Mouse (Mus musculus): ENCODE results near the gene Inka2.
A peak's percentile ranks its signal among the peaks of the same experiment; 100 is the strongest.
"Not testable (repeated sequence)": the region's sequence is repeated elsewhere in the genome, so short reads cannot be mapped to it uniquely, and the experiment has no call there.

Inka2 gene

DNA sequence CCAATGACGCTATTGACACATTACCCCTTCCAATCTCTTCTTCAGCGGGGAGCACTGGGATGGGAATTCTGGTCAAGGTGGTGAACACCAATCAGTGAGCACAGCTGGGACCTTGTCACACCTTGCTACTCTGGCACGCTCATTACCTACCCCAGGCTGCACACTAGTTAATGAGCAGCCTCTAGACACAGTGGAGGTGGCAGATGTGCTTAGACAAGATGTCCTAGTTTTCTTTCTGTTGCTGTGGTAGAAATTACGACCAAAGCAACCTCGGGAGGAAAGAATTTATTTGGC is 7.3 kb upstream of the Inka2 start:
- no peak for DNase-seq (ENCODE audit: low spot score)

GRCm38 (mm10) chr3:105698311-105698710 is 6.1 kb upstream of the Inka2 start:
- no peak for DNase-seq (ENCODE audit: low spot score)

GRCm38 (mm10) chr3:105699241-105699933 is 5.0 kb upstream of the Inka2 start:
- DNase-seq (ENCODE audit: low spot score), result no peak

DNA sequence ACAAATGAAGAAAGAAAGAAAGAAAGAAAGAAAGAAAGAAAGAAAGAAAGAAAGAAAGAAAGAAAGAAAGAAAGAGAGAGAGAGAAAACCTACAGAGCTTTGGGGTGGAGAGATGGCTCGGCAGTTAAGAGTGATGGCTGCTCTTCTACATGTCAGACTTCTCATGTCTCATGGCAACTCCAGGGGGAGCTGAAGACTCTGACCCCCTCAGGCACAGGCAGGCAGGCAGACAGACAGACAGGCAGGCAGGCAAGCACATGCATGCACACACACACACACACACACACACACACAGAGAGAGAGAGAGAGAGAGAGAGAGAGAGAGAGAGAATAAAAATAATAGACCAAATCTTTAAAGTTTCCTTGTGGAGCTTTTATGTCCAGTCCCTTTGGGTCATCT is 3.6 kb upstream of the Inka2 start:
- DNase-seq (ENCODE audit: low spot score), result not testable (repeated sequence)

DNA sequence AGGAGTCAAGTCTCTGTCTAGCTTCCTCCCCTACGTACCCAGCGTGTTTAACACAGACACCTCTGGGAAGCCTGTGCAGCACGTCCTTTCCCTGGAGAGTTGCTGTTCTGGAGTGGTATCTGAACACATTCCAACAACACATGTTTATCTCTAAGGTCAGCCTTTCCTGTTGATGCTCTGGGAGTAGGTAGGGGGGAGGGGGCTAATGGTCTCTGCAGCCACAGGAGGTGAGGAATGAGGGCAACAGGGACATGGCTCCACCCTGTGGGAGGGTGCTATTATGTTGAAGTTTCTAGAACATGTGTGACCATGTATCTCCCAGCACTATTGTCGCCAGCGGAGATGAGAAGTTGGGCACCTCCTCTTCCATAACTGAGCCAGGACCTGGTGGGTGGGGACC is 3.0 kb upstream of the Inka2 start:
- DNase-seq (ENCODE audit: low spot score), result no peak

DNA sequence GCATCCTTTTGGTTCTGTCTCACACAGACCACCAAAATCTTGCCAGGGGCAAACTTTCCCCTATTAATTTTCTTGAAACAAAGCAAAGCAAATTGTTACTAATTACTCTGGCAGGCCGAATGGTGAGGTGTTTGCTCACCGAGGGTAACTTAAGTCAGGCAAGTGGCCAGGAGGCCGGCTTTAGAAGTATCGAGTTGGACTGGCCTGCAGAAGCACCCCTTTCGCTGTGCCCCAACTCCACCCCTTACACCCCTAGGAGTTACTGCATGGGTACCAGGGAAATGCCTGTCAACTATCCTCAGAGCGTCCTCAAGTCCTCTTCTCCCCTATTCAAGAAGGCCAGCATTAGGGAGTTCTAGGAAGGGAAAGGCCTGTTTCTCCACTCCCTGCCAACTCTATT is 828 bp upstream of the Inka2 start:
- DNase-seq (ENCODE audit: low spot score), result no peak

- peak; percentile 78 for DNase-seq (ENCODE audit: low spot score)
Observed at GRCm38 (mm10) chr3:105705061-105705549, 706 bp downstream of the Inka2 start.

- no peak for DNase-seq (ENCODE audit: low spot score)
Observed at GRCm38 (mm10) chr3:105705561-105705960, 1.2 kb downstream of the Inka2 start.

GRCm38 (mm10) chr3:105706366-105707020 is 2.1 kb downstream of the Inka2 start:
- no peak for DNase-seq (ENCODE audit: low spot score)

- DNase-seq (ENCODE audit: low spot score), result no peak
Observed at GRCm38 (mm10) chr3:105707590-105707989, 3.2 kb downstream of the Inka2 start.

DNA sequence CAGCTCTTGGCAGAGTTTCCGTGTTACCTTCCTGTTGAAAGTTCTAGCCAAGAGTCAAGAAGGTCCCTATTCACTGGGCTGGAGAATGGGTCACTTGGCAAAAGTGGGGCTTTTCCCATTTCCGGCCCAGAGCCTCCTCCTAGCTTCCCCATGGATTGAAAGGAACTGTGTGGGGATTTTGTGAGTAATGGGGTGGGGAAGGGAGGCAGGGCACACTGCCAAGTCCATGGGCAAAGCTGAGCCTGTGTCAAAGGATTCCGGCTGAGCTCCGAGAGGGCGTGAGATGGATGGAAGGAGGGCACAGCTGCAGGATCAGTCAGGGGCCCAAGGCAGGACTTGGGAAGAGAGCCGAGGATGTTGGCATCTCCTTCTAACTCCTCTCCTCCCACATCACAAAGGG is 5.8 kb downstream of the Inka2 start:
- DNase-seq (ENCODE audit: low spot score), result no peak

DNA sequence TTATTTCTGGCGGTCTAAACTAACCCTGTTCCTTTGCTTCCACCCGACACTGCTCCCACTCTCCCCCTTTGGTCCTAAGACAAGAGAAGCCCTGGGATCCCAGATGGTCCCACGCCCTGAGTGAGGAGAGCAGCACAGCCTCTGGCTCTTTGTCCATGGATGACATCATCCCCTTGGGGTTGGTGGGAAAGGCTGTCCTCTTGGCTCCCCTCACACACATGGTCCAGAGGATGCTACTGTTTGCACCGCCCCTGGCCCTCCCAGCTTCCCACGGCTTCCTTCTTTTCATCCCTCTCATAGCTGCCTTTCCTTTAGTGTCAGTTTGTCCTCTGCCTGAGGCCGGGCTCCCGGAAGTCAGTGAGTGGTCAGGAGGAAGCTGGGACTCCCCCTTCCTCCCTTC is 7.3 kb downstream of the Inka2 start:
- DNase-seq (ENCODE audit: low spot score), result no peak

GRCm38 (mm10) chr3:105712827-105713226 is 8.4 kb downstream of the Inka2 start:
- no peak for DNase-seq (ENCODE audit: low spot score)

DNA sequence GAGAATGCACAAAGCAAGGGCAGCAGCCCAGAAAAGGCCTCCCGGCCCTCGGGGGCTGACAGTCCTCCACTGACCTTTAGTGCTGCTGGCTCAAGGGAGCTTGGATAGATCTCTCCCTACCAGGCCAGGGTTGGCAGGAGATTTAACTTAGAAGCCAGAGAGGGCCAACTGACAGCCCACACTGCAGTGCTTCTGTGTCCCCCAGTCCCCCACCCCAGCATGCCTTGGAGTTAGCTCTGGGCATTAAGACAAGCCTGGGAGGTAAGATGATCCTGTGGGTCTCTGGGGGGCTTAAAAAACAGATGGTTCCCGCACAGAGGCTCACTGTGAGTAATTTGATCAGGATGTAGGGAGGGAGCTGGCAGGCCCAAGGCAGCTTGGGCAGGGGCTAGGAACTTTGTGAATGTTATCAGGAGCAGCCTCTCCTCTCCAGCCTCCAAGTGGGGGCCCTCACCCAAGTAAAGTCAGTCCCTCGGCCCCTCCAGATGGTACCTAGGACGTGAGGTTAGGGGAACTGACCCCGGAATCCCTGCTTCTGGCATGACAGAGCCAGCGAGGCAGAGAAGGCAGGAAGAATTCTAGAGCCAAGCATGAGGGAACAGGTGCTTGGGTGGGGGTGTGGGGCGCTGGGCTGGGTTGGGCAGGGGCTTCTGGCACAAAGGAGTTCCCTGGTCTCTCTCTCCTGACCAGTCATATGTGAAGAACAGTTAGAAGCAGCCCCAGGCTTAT is 9.9 kb downstream of the Inka2 start:
- DNase-seq (ENCODE audit: low spot score), result no peak

DNA sequence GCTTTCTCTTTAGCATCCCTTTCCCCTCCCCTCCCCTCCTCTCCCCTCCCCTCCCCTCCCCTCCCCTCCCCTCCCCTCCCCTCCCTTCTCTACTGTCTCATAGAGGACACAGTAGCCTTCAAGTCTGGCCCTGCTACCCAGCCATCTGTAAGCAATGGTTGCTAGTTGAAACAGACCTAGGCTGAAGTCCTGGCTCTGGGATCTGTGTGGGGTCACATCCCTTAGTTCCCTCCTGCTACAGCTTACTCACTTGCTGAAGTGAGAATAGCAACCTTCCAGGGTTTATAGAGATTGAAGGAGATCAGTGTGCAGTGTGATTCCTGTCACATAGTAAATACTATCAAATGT is 10.4 kb downstream of the Inka2 start:
- DNase-seq (ENCODE audit: low spot score), result no peak

DNA sequence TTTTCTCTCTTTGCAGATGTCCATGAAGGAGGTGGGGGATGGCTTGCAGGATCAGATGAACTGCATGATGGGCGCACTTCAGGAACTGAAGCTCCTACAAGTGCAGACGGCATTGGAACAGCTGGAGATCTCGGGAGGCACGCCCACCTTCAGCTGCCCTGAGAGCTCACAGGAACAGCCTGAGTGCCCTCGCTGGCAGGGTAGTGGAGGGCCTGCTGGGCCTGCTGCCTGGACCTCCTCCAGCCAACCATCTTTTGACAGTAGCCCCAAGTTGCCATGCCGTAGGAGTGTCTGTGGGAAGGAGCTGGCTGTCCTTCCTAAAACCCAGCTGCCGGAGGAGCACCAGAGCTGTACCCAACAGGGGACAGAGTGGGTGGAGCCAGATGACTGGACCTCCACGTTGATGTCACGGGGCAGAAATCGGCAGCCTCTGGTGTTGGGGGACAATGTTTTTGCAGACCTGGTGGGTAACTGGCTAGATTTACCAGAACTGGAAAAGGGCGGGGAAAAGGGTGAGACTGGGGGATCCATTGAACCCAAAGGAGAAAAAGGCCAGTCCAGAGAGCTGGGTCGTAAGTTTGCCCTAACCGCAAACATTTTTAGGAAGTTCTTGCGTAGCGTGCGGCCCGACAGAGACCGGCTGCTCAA is 12.1 kb downstream of the Inka2 start:
- no peak for DNase-seq (ENCODE audit: low spot score)

- no peak for DNase-seq (ENCODE audit: low spot score)
Observed at GRCm38 (mm10) chr3:105717856-105718555, 13.6 kb downstream of the Inka2 start.

DNA sequence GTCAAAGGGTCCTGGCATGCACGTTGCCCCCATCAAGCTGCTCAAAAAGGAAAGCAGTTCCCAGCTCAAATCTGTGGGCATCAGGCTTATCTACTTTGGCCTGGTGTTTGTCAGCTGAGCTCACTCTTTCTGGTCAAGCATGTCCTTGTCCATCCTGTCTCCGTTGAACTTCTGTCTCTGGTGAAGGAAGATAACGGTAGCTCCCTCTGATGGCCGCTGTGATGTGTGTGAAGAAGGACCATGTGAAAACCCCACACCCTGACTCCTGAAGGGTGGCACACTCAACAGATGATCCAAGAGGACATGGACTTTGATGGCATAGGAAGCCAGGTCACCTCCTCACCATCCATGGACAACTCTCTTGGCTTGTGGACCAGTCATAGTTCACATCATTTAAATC is 14.3 kb downstream of the Inka2 start:
- no peak for DNase-seq (ENCODE audit: low spot score)

DNA sequence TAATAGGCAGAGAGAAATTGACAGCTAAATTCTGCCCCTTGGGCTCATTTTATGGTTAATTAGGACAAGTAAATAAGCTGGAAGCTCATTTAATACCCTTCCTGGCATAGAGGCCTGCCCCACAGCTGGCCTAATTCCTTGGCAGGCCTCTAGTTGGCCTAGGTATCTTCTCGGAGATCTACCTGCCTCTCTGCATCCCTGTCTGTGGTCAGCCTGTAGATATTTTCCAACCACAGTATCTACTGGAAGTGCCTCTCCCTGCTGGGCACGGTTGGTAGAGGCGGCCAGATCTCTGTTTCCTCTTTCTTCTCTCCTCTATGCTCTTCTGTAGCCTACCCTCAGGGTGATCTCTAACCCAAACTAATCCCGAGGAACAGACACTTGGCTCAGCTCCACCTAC is 15.6 kb downstream of the Inka2 start:
- no peak for DNase-seq (ENCODE audit: low spot score)

- DNase-seq (ENCODE audit: low spot score), result no peak
Observed at GRCm38 (mm10) chr3:105720514-105720913, 16.1 kb downstream of the Inka2 start.

DNA sequence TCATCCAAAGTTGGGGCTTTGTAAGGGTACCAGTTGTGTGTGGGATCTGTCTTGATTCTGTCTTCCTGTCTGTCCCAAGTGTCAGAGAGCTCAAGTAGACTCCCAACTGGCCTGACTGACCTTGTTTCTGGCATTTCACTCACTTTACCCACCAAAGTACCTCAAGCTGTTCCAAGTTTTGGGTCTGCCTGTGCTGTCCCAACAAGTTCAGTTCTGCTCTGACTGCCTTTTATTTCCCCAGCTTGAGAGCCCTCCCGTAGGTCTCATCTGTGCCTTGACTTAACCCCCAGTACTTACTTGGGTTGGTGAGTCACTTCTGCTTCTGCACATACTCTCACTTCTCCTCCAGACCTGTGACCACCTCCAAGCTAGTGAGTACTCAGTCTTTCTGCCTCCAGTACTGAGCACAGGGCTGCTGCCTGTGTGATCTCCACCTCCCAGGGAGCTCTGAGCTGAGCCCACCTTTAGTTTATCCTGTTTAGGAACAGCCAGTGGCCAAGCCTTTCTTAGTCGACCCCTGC is 17.3 kb downstream of the Inka2 start:
- DNase-seq (ENCODE audit: low spot score), result no peak

GRCm38 (mm10) chr3:105722510-105722909 is 18.1 kb downstream of the Inka2 start:
- no peak for DNase-seq (ENCODE audit: low spot score)

All from urinary bladder, postnatal 14 days (tissue).